Mouse (Mus musculus): ENCODE data around the gene Rnf141. TPM values are rescaled to one million over a fixed set of nuclear protein-coding genes. Genes with fewer than 3 reads are reported as not detected.

The Rnf141 gene
- total RNA-seq, 2 experiments from 2014 or later = 17.6 to 20.4 TPM

- intact Hi-C loops (cut with DNase I) = no loop called here
- peak in 1 of 2 experiments; percentile 12 for DNase-seq
These were observed 41.1 kb downstream of the Rnf141 start for GRCm38 (mm10) chr7:110803131-110803530.

DNA sequence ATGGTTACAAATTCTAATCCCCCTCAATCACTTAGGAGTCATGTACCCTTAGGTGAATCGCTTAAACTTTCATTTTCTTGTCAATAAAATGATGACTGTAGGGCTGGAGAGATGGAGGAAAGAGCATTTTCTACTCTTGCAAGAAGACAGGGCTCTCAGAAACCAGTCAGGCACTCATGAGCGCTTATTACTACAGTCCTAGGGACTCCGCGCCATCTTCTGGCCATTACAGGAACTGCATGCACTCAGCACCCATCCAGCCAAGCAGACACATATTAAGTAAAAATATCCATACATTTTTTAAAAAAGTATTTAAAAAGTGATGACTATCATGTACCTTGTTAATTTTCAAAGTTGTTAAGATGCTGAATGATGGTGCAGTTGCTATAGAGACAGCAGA is 43.2 kb downstream of the Rnf141 start:
- DNase-seq = peak; percentile 72 to 76
- intact Hi-C loops (cut with DNase I) = no loop called here

GRCm38 (mm10) chr7:110797722-110798409 is 46.4 kb downstream of the Rnf141 start:
- no peak for DNase-seq
- intact Hi-C loops (cut with DNase I) = no loop called here

DNA sequence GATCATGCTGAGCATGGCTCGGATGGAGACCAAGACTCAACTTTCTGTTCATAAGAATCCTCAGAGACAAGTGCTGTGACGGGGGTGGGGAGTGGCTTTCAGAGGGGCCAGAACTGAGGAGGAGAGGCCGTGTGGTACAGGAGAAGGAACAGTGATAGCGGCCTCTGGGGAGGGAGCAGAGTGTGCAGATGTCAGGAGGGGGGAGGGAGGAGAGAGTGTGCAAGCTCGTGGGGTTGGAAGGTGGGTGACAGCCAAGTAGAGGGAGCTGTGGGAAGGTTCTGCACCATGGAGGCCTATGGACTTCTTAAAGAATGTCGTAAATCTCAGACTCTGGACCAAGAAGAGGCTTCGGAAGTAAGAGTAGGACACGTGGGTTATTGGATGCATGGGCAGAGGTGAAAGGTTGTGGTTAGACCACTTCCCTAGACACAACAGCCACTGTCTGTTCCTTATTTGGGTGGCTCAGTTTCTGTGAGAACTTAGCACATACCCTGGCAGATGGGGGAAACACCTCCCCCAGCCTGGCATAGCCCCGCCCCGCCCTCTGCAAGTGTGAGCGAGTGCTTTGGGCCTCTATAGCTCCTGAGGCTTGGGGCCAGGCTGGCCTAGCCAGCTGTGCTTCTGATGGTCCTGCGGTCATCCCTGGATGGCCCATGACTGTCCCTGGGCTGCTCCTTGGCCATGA is 47.7 kb downstream of the Rnf141 start:
- no peak for DNase-seq
- intact Hi-C loops (cut with DNase I) = no loop called here

DNA sequence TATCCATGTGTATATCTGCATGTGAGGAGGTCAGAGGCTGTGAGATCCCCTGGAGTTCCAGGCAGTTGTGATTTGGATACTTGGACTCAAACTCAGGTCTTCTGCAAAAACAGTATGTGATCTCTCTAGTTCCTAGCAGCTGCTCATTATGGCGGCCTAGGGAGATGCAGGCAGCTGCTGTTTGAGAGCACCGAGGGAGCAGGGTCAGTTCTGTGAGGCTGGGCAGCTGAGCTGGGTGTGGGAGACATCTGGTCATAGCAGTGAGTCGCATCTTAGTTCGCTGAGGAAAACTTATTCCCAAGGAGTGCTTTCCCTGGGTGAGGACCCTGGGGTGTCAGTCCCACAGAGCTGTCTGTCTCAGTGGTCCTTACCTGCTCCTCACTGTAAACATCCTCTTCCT is 49.5 kb downstream of the Rnf141 start:
- intact Hi-C loops (cut with DNase I) = no loop called here

GRCm38 (mm10) chr7:110792834-110793233 is 51.4 kb downstream of the Rnf141 start:
- DNase-seq = no peak
- intact Hi-C loops (cut with DNase I) = no loop called here

More for the DNA sequence above, 49.5 kb downstream of the Rnf141 start:
- DNase-seq = no peak

DNA sequence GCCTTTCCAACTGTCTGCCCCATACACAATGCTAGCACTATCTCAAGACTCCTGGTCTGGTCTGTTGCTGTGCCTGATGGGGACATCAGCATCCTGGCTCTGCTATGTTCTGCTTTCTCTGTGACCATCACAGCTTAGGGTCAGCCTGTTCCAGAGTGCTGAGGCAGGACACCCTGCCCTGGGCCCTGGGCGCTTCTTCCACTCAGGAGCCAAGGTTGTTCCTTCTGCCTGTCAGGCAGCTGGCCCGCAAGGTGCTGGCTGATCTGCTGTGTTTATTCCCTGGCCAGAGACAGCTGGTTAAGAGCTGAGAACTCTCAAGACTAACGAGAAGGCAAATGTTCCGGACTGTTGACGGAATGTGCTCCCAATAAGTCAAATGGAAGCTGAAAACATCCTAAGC is 52.1 kb downstream of the Rnf141 start:
- DNase-seq = no peak
- intact Hi-C loops (cut with DNase I) = no loop called here

GRCm38 (mm10) chr7:110790878-110791277 is 53.4 kb downstream of the Rnf141 start:
- no peak for DNase-seq
- intact Hi-C loops (cut with DNase I) = no loop called here

DNA sequence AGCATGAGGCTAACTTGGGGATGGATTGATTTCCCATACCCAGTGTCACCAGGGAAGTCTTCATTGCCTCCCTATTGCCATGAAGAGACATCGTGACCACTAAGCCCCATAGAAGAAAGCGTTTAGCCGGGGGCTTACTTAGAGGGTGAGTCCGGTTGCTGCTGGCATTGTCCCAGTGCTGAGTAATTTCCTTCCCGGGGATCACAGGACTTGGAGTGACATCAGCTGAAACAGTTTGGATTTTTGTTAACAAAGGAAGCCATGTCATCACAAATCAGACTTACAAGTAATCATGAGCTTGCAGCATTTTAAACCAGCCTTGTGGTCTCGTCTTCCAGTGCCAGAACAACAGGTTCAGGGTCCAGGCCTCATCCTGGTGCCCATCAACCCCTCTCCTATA is 56.9 kb downstream of the Rnf141 start:
- no peak for DNase-seq
- intact Hi-C loops (cut with DNase I) = no loop called here

- no peak for DNase-seq
- intact Hi-C loops (cut with DNase I) = no loop called here
These were observed 58.5 kb downstream of the Rnf141 start for GRCm38 (mm10) chr7:110785741-110786146.

GRCm38 (mm10) chr7:110784965-110785364 is 59.3 kb downstream of the Rnf141 start:
- intact Hi-C loops (cut with DNase I) = no loop called here
- no peak for DNase-seq

DNA sequence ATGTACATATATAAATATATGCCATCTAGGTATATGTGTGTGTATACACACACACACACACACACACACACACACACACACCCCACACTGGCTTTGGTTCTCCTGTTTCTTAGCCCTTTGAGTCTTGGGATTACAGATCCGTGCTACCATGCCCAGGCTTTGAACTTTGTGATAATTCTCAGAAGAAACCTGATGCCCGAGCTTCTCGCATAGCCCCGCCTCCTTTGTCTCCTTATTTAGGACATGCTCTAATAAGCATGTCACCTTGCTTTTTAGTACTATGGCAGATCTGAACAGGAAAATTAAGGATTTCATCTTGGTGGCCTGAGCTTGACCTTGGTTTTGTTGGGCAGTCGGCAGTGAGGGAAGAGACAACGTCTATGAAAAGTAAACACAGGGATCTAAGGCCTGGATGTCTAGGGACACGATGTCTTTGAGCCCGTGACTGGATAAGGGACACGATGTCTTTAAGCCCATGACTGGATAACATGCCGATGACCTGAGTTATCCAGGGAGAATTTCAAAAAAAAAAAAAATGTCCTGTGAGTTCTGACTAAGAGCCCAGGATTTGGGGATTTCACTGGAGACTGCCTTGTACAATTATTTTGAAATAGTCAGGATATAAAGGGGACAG is 61.3 kb downstream of the Rnf141 start:
- intact Hi-C loops (cut with DNase I) = no loop called here
- DNase-seq = no peak

DNA sequence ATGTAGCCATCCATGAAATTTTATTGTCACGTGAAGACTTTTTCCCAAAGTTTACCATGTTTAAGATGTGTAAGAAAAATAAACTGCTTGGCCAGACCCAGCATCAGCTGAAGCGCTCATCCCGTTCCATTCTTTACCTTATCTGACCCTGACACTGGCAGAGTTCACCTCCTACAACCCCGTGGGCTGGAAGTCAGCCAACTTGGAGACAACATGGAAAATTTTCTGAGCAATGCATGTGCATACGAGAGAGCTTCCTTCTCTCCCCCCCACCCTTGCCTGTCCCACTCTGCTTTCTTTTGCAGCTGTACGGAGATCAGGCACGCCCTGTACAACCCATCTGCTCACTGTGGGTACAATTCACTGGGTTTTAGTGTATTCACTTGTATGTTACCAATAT is 62.1 kb downstream of the Rnf141 start:
- DNase-seq = no peak
- intact Hi-C loops (cut with DNase I) = no loop called here

GRCm38 (mm10) chr7:110781231-110781711 is 63.0 kb downstream of the Rnf141 start:
- intact Hi-C loops (cut with DNase I) = no loop called here
- DNase-seq = no peak

DNA sequence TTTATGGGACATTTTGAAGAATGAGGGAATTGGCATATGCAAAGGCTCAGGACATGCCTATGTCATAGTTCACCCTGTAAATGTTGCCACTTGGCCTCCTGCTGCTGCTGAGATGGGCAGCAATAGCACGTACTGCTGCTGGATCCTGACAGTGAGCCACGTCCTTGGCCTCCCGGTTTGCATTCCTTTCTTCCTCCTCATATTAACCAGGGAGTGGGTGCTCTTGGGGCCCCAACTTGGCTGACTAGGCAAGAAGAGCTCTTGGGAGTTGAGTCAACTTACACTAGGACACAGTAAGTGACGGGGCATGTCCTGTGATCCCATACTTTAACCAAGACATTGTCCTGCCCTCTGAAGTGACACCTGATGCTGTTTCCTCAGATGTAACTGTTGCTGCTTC is 63.7 kb downstream of the Rnf141 start:
- no peak for DNase-seq
- intact Hi-C loops (cut with DNase I) = no loop called here

DNA sequence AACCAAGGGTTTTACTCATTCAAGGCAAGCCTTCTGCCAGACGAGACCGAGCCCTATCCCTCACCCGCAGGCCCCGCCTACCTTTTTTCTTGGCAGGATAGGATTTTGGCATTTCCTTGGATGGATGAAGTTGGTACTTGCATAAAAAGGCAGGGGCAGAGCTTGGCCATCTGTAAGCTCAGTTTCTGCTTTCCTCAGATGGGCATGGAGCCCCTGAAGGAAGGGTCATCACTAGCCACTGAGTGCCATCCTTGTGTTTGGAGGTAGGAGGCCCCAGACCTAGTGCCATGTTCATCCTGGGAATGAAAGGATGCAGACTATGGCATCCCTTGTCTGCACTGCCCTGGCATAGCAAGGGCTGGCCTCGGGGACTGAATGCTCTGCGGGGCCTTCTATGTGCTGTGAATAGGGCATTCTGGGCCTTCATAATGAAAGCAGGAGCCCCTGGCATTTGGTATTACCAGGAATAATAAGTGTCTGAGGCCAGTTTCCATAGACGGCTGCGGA is 64.6 kb downstream of the Rnf141 start:
- no peak for DNase-seq

GRCm38 (mm10) chr7:110778933-110779332 is 65.3 kb downstream of the Rnf141 start:
- DNase-seq = no peak
- intact Hi-C loops (cut with DNase I) = no loop called here

More for the DNA sequence above, 64.6 kb downstream of the Rnf141 start:
- intact Hi-C loops (cut with DNase I) = no loop called here

- DNase-seq = no peak
These were observed 66.9 kb downstream of the Rnf141 start for GRCm38 (mm10) chr7:110777146-110778001.

GRCm38 (mm10) chr7:110774674-110775073 is 69.6 kb downstream of the Rnf141 start:
- no peak for DNase-seq
- intact Hi-C loops (cut with DNase I) = no loop called here

More at GRCm38 (mm10) chr7:110777146-110778001, 66.9 kb downstream of the Rnf141 start:
- intact Hi-C loops (cut with DNase I) = no loop called here

DNA sequence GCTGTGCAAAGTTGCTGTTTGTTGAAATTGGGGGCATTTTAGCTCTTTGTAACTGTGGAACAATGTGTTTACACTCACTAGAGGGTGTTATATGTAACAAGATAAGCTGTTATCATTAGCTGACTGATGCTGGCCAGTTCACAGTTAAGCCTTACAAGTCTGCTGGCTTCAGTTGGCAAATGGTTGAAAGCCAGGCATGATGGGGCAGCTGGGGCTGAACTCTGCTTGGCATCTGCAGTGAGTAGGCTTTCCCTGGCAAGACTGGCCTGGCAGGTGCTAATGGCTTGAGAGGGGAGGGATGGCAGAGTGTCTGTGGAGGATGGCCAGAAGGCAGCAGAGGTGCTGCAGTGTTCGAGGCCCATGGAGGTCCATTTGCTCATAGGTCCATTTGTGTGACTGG is 70.2 kb downstream of the Rnf141 start:
- DNase-seq = peak in 1 of 2 experiments; percentile 62

More for the DNA sequence above, 70.2 kb downstream of the Rnf141 start:
- intact Hi-C loops (cut with DNase I) = no loop called here

Data from gastrocnemius, postnatal 36 days (tissue).